Comparison of ENCODE assay signal across 19 mouse cellular contexts in genomic region chr8:35321270-35321865, GRCm38 (mm10).
A peak's percentile ranks its signal among the peaks of the same experiment; 100 is the strongest.
DNase-seq lines count a peak whose midpoint lies in the region; ATAC-seq and TF ChIP-seq lines count a peak whose summit lies in the region.
"Had no signal": no experiment of that assay in that cellular context is flagged by ENCODE, and none has a peak within 500 bp of the region (broad histone marks: within the 10 kb centered on the region; RNA-seq: fewer than 3 reads in every experiment).

No protein-coding gene starts in this region.

- no peaks in the 10 kb centered on the region for H3K9me3 ChIP-seq in stomach, postnatal 0 days (ENCODE audit: control insufficient read depth, low read length)
- H3K9me3 ChIP-seq in hindbrain, embryonic 16.5 days (ENCODE audit: control insufficient read depth, low read length), result no peaks in the 10 kb centered on the region
- H3K9me3 ChIP-seq: embryonic facial prominence, embryonic 13.5 days; liver, embryonic 13.5 days had no signal

- no peaks in the 10 kb centered on the region for H3K36me3 ChIP-seq in stomach, postnatal 0 days (ENCODE audit: control insufficient read depth, insufficient read depth, low read length)
- H3K36me3 ChIP-seq in hindbrain, embryonic 16.5 days (ENCODE audit: control insufficient read depth, insufficient read depth, low read length), result no peaks in the 10 kb centered on the region
- H3K36me3 ChIP-seq: embryonic facial prominence, embryonic 13.5 days; liver, embryonic 13.5 days had no signal

- H3K4me1 ChIP-seq in stomach, postnatal 0 days (replicated peaks; ENCODE audit: control insufficient read depth, insufficient read depth), result no peaks in the 10 kb centered on the region
- H3K4me1 ChIP-seq in hindbrain, embryonic 16.5 days (ENCODE audit: control insufficient read depth, insufficient read depth, low read depth, low read length), result no peaks in the 10 kb centered on the region
- H3K4me1 ChIP-seq: embryonic facial prominence, embryonic 13.5 days; liver, embryonic 13.5 days had no signal

- ATAC-seq in stomach, postnatal 0 days (ENCODE audit: low FRiP score, low TSS enrichment), result peak; percentile 93
- no peak for ATAC-seq in hindbrain, embryonic 16.5 days
- ATAC-seq: forebrain, embryonic 14.5 days; intestine, embryonic 16.5 days had no signal

- 0 out of 2 replicates have a peak overlapping the region, but pooled peaks have one; percentile 13 for H3K27ac ChIP-seq in stomach, postnatal 0 days (replicated peaks)
- no peak overlapping the region for H3K27ac ChIP-seq in hindbrain, embryonic 16.5 days (ENCODE audit: low read depth, low read length)
- H3K27ac ChIP-seq: embryonic facial prominence, embryonic 13.5 days; heart, adult 2 months; liver, embryonic 13.5 days had no signal

- peak; percentile 4 for DNase-seq in gastrocnemius, adult 18-20 months (ENCODE audit: low spot score)
- no peak for DNase-seq in gastrocnemius, postnatal 25 days
- peak; percentile 38 for DNase-seq in urinary bladder, postnatal 14 days (ENCODE audit: low spot score)
- DNase-seq in urinary bladder, postnatal 4 days (ENCODE audit: low spot score in 2 of 2), result no peak
- no peak for DNase-seq in stomach, postnatal 0 days (ENCODE audit: low spot score)
- no peak for DNase-seq in frontal cortex, postnatal 36 days (ENCODE audit: low spot score in 2 of 2)
- DNase-seq in cerebellum, adult 9-11 months, result no peak
- DNase-seq: cerebellum, adult 11 months; kidney, postnatal 10 days; left cerebral cortex, postnatal 4 days; liver, embryonic 13.5 days; lung, postnatal 36 days; midbrain, embryonic 14.5 days; right cerebral cortex, postnatal 4 days had no signal

- no peak overlapping the region for H3K9ac ChIP-seq in stomach, postnatal 0 days (ENCODE audit: low read length)
- no peak overlapping the region for H3K9ac ChIP-seq in hindbrain, embryonic 16.5 days (ENCODE audit: low read depth, low read length)
- H3K9ac ChIP-seq: embryonic facial prominence, embryonic 13.5 days; liver, embryonic 13.5 days had no signal

- H3K4me2 ChIP-seq in stomach, postnatal 0 days (replicated peaks; ENCODE audit: low read depth), result no peak overlapping the region
- no peak overlapping the region for H3K4me2 ChIP-seq in hindbrain, embryonic 16.5 days (ENCODE audit: low read length)
- H3K4me2 ChIP-seq: embryonic facial prominence, embryonic 13.5 days; liver, embryonic 13.5 days had no signal

- no peaks in the 10 kb centered on the region for H3K27me3 ChIP-seq in stomach, postnatal 0 days (ENCODE audit: control insufficient read depth, insufficient read depth, low read length)
- H3K27me3 ChIP-seq in hindbrain, embryonic 16.5 days (replicated peaks; ENCODE audit: control insufficient read depth, insufficient read depth, low read length), result no peaks in the 10 kb centered on the region
- H3K27me3 ChIP-seq: embryonic facial prominence, embryonic 13.5 days; liver, embryonic 13.5 days had no signal

- TF ChIP-seq EP300 in stomach, postnatal 0 days (optimal IDR thresholded peaks at IDR 0.05), result no peak

- no peak overlapping the region for H3K4me3 ChIP-seq in stomach, postnatal 0 days (ENCODE audit: low read depth, low read length)
- no peak overlapping the region for H3K4me3 ChIP-seq in hindbrain, embryonic 16.5 days (ENCODE audit: low read length)
- H3K4me3 ChIP-seq: embryonic facial prominence, embryonic 13.5 days; heart, adult 2 months; liver, embryonic 13.5 days had no signal

- no peak for TF ChIP-seq CTCF in stomach, postnatal 0 days (IDR thresholded peaks at IDR 0.05; ENCODE audit: low read depth)

- 52% methylated on average over 10 of the region's 10 CpGs for WGBS in stomach, postnatal 0 days
- WGBS in hindbrain, embryonic 16.5 days, result 85% methylated on average over 10 of the region's 10 CpGs

Comparison
In these comparisons a context has a peak if more than half of its experiments do, and no peak if none do; other contexts are left out.
1. DNase-seq: peak in gastrocnemius, adult 18-20 months (single experiment) and urinary bladder, postnatal 14 days (single experiment); none in gastrocnemius, postnatal 25 days (single experiment), urinary bladder, postnatal 4 days (0 of 2), stomach, postnatal 0 days (single experiment), frontal cortex, postnatal 36 days (0 of 2) and cerebellum, adult 9-11 months (single experiment).